Mouse (Mus musculus) heart, adult 2 months (tissue): Measurements from ENCODE around the gene Wdr45. TPM values are rescaled to one million over a fixed set of nuclear protein-coding genes. Genes with fewer than 3 reads are reported as not detected.

Experiments used
- DNase-seq, 2 experiments: peaks; one replicate each; pipeline ENCODE4 v3.0.0; 2021
- H3K27ac ChIP-seq: fragments of 200-600 bp; 2 replicates; pipeline ENCODE4 v1.8.1; 2022
- H3K27me3 ChIP-seq: fragments of 200-500 bp; 2 replicates; pipeline ENCODE4 v1.6.1; 2012; ENCODE audit warnings: mild to moderate bottlenecking, low read length, inconsistent platforms, mixed read lengths; ENCODE audit not compliant: control insufficient read depth, insufficient read depth
- H3K36me3 ChIP-seq: fragments of 200-500 bp; 2 replicates; pipeline ENCODE4 v1.6.1; 2012; ENCODE audit warnings: low read length, inconsistent platforms; ENCODE audit not compliant: control insufficient read depth, insufficient read depth
- H3K4me1 ChIP-seq: fragments of 200-500 bp; 2 replicates; pipeline ENCODE4 v1.6.1; 2011; ENCODE audit warnings: low read length; ENCODE audit not compliant: control insufficient read depth, insufficient read depth
- H3K4me3 ChIP-seq: fragments of 200-600 bp; 2 replicates; pipeline ENCODE4 v1.8.1; 2022
- H3K79me2 ChIP-seq: fragments of 200-500 bp; replicated peaks from 2 replicates; pipeline ENCODE4 v1.6.1; 2012; ENCODE audit warnings: mild to moderate bottlenecking, inconsistent platforms, low read length, moderate library complexity, mixed read lengths; ENCODE audit not compliant: control insufficient read depth, insufficient read depth
- H3K9ac ChIP-seq: fragments of 200-500 bp; 2 replicates; pipeline ENCODE4 v1.6.1; 2012; ENCODE audit warnings: low read depth, mild to moderate bottlenecking, control low read depth, inconsistent platforms, low read length, mixed read lengths
- CTCF ChIP-seq: fragments of 200-600 bp; IDR thresholded peaks from 2 replicates; pipeline ENCODE4 v1.8.1; 2022; ENCODE audit warnings: antibody characterized with exemption, mild to moderate bottlenecking, moderate library complexity
- EP300 ChIP-seq: fragments of 200-500 bp; IDR thresholded peaks from 2 replicates; pipeline ENCODE4 v1.6.1; 2011; ENCODE audit warnings: low read depth, low read length, control low read depth; ENCODE audit not compliant: insufficient read depth
- POLR2A ChIP-seq: fragments of 200-500 bp; IDR thresholded peaks from 2 replicates; pipeline ENCODE4 v1.6.1; 2011; ENCODE audit warnings: mild to moderate bottlenecking, low read depth, low read length, control low read depth; ENCODE audit not compliant: insufficient read depth
- WGBS: fragments of 180-500 bp; shearing (Covaris S2); methylation state at CpG from one replicate; pipeline ENCODE4 v1.1.7; 2018; 5-methylcytosine and 5-hydroxymethylcytosine counted together
- intact Hi-C: fragments of 180-260 bp; cut with DNase I; formaldehyde crosslinking; loops from one replicate; pipeline ENCODE4 v1.15.1; 2025
- polyA plus RNA-seq: library from polyadenylated mRNA; depleted of rRNA; stranded (reverse); fragments of >200 nt; gene quantifications from 2 replicates; pipeline ENCODE4 v1.2.3, GENCODE M21; 2012
- total RNA-seq, 2 experiments: library from RNA; stranded (reverse); gene quantifications; 2 replicates each; pipeline ENCODE4 v1.2.3; 2021

Gene Wdr45
- total and polyA plus RNA-seq, 3 experiments, result 41.3 to 48.3 (median 42.5) TPM

DNA sequence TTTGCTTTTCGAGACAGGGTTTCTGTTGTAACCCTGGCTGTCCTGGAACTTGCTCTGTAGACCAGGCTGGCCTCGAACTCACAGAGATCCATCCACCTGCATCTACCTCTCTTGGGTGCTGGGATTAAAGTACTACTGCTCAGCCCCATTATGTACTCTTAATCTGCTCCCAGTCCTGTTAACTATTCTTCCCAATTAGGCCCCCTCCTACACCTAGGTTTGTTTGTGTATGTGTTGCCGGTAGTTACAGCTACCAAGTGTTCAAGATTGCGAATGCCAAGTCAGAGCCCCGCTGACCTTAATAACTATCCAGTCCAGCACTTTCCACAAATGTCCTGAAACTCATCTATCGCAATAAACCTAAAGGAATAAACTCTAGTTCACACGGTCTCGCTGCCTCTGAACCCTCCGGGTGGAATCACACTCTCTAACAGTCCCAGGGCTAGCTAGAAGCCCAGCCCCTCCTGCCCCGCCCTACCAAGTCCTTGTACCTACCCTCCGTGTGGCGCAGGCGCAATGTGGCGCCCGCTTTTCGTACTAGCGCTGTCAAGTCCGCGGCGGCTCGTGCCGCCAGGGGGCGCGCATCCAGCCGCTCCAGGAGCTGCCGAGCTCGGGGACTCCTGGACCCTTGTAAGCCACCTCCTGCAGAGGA, 34.6 kb upstream of the Wdr45 start:
- Histone ChIP-seq H3K79me2 (no peaks in the 10 kb centered on the region), H3K9ac (peak overlapping the region; percentile 78), H3K4me1 (no peaks in the 10 kb centered on the region), H3K27me3 (no peaks in the 10 kb centered on the region), H3K36me3 (no peaks in the 10 kb centered on the region), H3K4me3 (peak overlapping the region; percentile 53), H3K27ac (peak overlapping the region; percentile 80)
- WGBS, result 14% methylated on average over 27 of the region's 27 CpGs
- intact Hi-C loops, result loop anchor here (2.0 kb wide), 1 partner anchor 31 kb away; no protein-coding TSS in a partner anchor
- peak; percentile 91 to 93 for DNase-seq
- TF ChIP-seq POLR2A, result peak; percentile 64
- TF ChIP-seq CTCF, result peak; percentile 94
- 0 out of 2 replicates have a peak, but pooled peaks have one; percentile 50 for TF ChIP-seq EP300

DNA sequence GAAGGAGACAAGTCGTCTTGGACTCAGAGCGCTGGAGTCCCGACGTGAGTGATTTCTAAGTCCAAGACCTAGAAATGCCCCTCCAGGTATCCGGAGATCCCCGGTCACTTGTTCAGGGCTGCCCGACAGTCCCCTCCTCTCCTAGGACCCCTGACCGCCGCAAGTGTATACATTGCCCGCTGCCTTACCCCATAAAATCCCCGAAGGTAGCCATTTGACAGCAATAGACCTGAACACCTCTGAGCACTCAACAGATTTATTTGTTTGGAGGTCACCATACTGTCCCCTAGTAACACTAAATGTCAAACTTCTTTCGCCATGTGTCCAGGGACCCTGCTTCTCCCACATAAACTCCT, 34.1 kb upstream of the Wdr45 start:
- intact Hi-C loops, result no loop called here
- DNase-seq, result no peak
- Histone ChIP-seq H3K9ac (peak overlapping the region; percentile 78), H3K36me3 (no peaks in the 10 kb centered on the region), H3K27me3 (no peaks in the 10 kb centered on the region), H3K4me1 (no peaks in the 10 kb centered on the region), H3K4me3 (peak overlapping the region; percentile 53), H3K27ac (peak overlapping the region; percentile 80), H3K79me2 (no peaks in the 10 kb centered on the region)
- WGBS, result 16% methylated on average over 12 of the region's 12 CpGs
- TF ChIP-seq CTCF, result no peak
- no peak for TF ChIP-seq POLR2A
- no peak for TF ChIP-seq EP300

DNA sequence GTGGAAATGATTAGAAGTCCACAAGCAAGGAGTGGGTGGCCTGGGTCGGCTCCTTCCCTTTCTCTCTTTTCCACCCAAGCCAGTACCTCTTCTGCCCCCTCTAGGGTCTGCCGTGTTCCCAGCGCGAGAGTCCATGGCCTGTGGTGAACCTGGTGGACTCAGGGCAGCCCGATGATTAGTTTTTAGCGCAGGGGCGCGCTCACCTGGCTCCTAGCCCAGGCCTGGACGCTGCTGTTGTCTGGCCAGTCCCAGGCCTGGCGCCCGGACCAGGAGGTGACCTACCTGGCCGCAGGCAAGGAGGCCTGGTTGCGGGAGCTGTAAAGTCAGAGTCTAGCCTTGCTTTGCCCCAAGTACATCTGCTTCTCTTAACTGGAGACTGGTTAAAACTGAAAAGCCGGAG, 33.3 kb upstream of the Wdr45 start, which contains the start of gene Magix:
Magix (minus strand) TSS at position 388 of the 400 bp plus-strand sequence.
- TF ChIP-seq POLR2A, result no peak
- 0 out of 2 replicates have a peak, but pooled peaks have one; percentile 17 for TF ChIP-seq EP300
- no peak for TF ChIP-seq CTCF
- Histone ChIP-seq H3K79me2 (no peaks in the 10 kb centered on the region), H3K4me3 (peak within 1 kb of the TSS; percentile 53), H3K27me3 (no peaks in the 10 kb centered on the region), H3K36me3 (no peaks in the 10 kb centered on the region), H3K4me1 (no peaks in the 10 kb centered on the region), H3K27ac (peak within 1 kb of the TSS; percentile 84), H3K9ac (peak within 1 kb of the TSS; percentile 78)
- intact Hi-C loops, result no loop called here
- peak; percentile 64 to 65 for DNase-seq
- WGBS, result 28% methylated on average over 14 of the region's 14 CpGs

DNA sequence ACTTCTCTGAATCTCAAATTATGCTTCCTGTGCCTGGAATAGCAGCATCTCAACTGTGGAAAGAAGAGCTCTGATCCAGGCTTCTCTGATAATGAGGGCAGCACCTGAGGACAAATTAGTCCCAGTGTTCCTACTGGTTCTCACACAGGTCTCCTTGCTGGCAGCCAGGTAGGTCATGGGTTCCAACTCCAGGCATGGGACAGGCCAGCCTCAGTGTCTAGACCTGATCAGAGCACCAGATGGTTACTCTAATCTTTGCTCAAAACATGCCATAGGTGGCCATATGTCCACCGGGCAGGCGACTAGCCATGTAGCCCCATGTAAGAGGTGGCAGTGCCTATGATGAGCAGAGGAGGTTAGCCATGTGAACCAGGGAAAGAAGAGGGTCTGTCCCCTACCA, 25.8 kb upstream of the Wdr45 start:
- Histone ChIP-seq H3K27ac (no peak overlapping the region), H3K4me1 (no peaks in the 10 kb centered on the region; the same call in 1 of the 2 replicates), H3K27me3 (no peaks in the 10 kb centered on the region), H3K79me2 (no peaks in the 10 kb centered on the region), H3K4me3 (no peak overlapping the region), H3K36me3 (no peaks in the 10 kb centered on the region), H3K9ac (no peak overlapping the region)
- no peak for TF ChIP-seq POLR2A
- no peak for TF ChIP-seq EP300
- TF ChIP-seq CTCF, result no peak
- intact Hi-C loops, result no loop called here
- no peak for DNase-seq
- WGBS, result 83% methylated on average over 2 of the region's 2 CpGs

DNA sequence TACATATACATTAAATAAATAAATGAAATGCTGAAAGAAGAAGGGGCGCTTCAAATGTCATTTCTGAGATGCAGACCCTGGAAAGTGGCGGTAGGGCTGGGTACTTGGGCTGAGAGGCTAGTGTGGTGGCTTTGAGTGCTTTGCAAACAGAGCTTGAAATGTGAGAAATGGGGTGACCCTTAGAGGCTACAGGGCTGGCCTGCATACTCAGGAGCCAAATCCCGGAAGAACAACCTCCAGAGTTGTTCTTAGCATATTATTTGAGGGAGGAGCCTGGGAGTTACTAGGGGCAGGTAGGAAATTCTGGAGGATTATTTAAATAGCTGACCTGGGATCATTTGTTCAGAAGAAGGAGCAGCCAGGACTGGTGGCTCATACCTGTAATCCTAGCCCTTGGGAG, 23.6 kb upstream of the Wdr45 start:
- no peaks in the 10 kb centered on the region for H3K79me2 ChIP-seq
- TF ChIP-seq POLR2A, result no peak
- no peaks in the 10 kb centered on the region; the same call in 1 of the 2 replicates for H3K4me1 ChIP-seq
- H3K27ac ChIP-seq, result no peak overlapping the region
- H3K27me3 ChIP-seq, result no peaks in the 10 kb centered on the region
- WGBS, result 72% methylated on average over 3 of the region's 3 CpGs
- H3K36me3 ChIP-seq, result no peaks in the 10 kb centered on the region
- no peak for DNase-seq
- H3K9ac ChIP-seq, result no peak overlapping the region
- intact Hi-C loops, result loop anchor here (5.0 kb wide), 1 partner anchor 218 kb away; no protein-coding TSS in a partner anchor
- H3K4me3 ChIP-seq, result no peak overlapping the region

DNA sequence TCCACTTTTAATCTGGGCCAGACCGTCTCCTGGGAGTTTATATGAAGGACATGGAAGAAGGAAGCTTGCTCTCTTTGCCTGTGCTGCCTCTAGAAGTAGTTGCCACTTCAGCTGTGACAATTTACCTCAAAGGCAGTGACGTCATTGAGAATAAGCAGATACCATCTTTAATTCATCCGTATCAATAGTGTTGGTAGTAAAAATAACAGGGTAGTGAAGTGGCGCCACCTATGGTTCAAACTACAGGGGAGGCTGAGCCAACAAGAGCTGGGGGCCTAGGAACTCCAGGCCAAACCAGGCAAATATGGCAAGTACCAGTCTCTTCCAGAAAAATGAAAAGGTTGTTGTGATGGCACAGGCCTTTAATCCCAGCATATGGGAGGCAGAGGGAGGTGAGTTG, 21.3 kb upstream of the Wdr45 start:
- Histone ChIP-seq H3K4me3 (no peak overlapping the region), H3K4me1 (no peaks in the 10 kb centered on the region; the same call in 1 of the 2 replicates), H3K9ac (no peak overlapping the region), H3K36me3 (no peaks in the 10 kb centered on the region), H3K27ac (no peak overlapping the region), H3K79me2 (no peaks in the 10 kb centered on the region), H3K27me3 (no peaks in the 10 kb centered on the region)
- TF ChIP-seq CTCF (peak; percentile 72), POLR2A (no peak)
- no peak for DNase-seq
- 29% methylated on average over 4 of the region's 4 CpGs for WGBS
- intact Hi-C loops, result loop anchor here (5.0 kb wide), 1 partner anchor 221 kb away; no protein-coding TSS in a partner anchor
